Mouse (Mus musculus) brain, embryonic 14.5 days (tissue): ENCODE measurements around the gene Gstp3. TPM values are rescaled to one million over a fixed set of nuclear protein-coding genes. Genes with fewer than 3 reads are reported as not detected.
A peak's percentile ranks its signal among the peaks of the same experiment; 100 is the strongest.

Experiments used
- DNase-seq: peaks from one replicate; pipeline ENCODE4 v3.0.0-alpha.2; 2011; ENCODE audit warnings: low read depth
- CTCF ChIP-seq: fragments of 200-500 bp; IDR thresholded peaks from 2 replicates; pipeline ENCODE4 v1.5.1; 2012; ENCODE audit warnings: inconsistent platforms, mild to moderate bottlenecking, moderate library complexity, borderline replicate concordance; ENCODE audit not compliant: insufficient read depth, insufficient read length; ENCODE audit errors: extremely low read depth
- POLR2A ChIP-seq: fragments of 200-500 bp; IDR thresholded peaks from 2 replicates; pipeline ENCODE4 v1.6.1; 2012; ENCODE audit warnings: mild to moderate bottlenecking, inconsistent platforms, borderline replicate concordance; ENCODE audit not compliant: poor library complexity, insufficient read depth, insufficient read length, severe bottlenecking; ENCODE audit errors: extremely low read depth
- polyA plus RNA-seq: library from polyadenylated mRNA; depleted of rRNA; stranded (reverse); fragments of >200 nt; gene quantifications from 2 replicates; pipeline ENCODE4 v1.2.3, GENCODE M21; 2012; rRNA removed

Gstp3 gene
- not detected in 2 replicates for polyA plus RNA-seq

DNA sequence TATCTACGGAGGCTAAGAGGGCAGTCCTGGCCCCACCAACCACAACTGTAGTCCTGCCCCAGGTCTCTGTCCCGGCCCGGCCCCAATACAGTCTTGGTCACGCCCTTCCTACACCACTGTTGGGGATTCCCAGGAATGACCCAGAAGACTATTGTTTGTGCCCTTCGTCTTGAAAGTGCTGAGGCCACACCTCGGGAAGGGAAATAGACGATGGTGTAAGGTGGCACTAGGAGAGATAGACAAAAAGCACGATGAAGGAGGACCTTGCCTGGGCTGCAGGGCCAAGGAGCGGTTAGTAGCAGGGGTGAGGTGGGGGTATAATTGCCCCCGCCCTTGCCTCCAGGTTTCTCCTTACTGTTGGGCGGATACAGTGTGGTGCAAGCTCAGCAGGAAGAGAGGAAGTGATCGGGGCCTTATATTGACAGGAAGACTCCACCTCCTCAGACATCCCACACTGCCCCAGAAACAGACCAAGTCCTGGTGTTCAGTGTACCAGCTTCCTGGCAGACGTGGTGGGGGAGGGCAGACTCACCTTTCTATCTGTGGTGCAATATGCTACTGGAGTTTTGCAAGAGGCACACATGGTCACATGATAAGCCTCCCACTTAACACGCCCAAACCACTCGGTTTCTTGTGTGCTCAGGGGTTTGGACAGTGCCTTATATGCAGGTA lies at the start of gene Gstp3:
TSS of gene Gstp3 (minus strand) at position 501 of the 672 bp plus-strand sequence.
- DNase-seq = no peak
- TF ChIP-seq POLR2A (no peak), CTCF (no peak)

DNA sequence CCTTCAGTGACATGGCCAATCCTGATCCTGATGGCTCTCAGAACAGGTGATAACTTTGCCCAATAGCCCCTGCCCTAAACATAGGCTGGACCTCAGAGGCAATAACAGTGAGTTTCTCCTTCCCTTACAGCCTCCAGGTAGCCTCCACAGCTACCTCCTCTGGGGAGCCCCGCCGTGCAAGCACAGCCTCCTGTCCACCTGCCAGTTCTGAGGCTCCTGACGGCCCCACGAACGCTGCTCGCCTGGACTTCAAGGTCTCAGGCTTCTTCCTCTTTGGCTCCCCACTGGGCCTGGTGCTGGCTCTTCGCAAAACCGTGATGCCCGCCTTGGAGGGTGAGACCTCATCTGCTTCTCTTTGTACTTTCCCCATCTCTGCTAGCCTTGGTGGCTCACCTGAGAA lies 49.2 kb upstream of the Gstp3 start:
- DNase-seq = no peak
- no peak for TF ChIP-seq CTCF
- TF ChIP-seq POLR2A = no peak

DNA sequence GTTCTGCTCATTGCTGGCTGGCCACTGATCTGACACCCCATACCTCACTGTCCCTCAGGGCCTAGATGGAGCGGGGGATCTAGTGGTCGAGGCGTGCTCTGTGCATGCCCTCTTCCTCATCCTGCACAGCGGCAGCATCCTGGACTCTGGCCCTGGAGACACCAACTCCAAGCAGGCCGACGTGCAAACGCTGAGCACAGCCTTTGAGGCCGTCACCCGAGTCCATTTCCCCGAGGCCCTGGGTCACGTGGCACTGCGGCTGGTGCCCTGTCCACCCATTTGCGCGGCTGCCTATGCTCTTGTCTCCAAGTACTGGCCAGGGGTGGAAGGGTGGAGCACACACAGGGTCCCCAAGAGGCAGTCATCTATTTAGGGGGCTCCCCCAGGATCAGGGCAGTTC lies 47.3 kb upstream of the Gstp3 start:
- DNase-seq = no peak
- no peak for TF ChIP-seq CTCF
- no peak for TF ChIP-seq POLR2A

DNA sequence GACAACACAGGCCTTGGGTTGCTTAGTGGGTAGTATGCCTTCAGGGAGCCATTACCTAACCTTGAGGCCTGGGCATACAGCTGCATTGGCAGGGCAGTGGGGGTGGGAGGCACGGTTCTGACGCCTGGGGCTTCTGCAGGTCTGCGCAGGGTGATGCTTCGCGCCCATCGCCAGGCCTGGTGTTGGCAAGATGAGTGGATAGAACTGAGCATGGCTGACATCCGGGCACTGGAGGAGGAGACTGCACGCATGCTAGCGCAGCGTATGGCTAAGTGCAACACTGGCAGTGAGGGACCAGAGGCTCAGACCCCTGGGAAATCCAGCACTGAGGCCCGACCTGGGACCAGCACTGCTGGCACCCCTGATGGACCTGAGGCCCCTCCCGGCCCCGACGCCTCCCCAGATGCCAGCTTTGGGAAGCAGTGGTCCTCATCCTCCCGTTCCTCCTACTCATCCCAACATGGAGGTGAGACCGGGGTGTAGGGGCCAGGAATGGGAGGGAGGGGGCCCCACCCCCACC lies 45.4 kb upstream of the Gstp3 start:
- TF ChIP-seq CTCF (no peak), POLR2A (no peak)
- no peak for DNase-seq

DNA sequence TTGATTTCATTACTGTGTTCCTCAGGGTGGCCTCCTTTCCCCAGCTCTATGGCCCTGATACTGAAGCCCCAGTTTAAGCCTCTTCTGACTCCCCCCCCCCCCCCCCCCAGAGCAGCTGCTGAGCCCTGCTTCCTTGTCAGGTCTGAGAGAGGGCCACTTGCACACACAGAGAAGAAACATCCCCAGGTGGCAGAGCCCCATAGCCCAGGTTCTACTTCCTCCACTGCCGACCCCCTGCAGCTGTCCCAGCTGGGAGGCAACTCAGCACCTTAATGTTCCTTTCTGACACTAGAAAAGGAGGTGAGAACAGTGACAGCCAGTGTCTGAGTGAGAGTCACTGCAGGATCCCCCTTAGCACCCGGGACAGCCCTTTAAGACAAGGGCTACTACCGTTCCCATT lies 44.4 kb upstream of the Gstp3 start:
- DNase-seq = no peak
- TF ChIP-seq POLR2A = no peak
- TF ChIP-seq CTCF = no peak

DNA sequence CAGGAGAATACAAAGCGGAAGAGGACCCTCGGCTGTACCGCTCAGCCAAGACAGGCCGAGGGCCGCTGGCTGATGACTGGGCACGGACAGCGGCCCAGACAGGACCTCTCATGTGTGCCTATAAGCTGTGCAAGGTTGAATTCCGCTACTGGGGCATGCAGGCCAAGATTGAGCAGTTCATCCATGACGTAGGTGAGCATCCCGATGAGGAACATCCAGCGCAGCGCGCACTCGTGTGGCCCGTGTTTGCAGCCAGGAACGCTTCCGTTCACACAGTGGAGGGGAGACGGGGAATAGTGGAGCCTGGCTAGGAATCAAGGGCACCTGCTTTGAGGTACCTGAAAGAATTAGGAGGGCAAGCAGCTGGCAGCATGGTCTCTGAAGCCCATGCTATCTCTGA lies 43.9 kb upstream of the Gstp3 start:
- TF ChIP-seq POLR2A = no peak
- no peak for TF ChIP-seq CTCF
- no peak for DNase-seq

DNA sequence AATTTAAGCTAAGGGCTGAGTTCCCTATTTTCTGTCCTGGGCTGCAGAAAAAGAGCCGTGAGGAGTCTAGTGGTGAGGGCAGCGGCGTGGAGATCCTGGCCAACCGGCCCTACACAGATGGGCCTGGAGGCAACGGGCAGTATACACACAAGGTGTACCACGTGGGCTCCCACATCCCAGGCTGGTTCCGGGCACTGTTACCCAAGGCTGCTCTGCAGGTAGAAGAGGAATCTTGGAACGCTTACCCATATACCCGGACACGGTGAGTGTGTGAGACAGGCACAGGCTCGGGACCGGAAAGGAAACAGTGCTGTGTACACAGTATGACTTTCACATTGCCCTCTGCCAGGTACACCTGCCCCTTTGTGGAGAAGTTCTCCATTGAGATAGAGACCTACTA lies 43.3 kb upstream of the Gstp3 start:
- TF ChIP-seq POLR2A = no peak
- no peak for TF ChIP-seq CTCF

DNA sequence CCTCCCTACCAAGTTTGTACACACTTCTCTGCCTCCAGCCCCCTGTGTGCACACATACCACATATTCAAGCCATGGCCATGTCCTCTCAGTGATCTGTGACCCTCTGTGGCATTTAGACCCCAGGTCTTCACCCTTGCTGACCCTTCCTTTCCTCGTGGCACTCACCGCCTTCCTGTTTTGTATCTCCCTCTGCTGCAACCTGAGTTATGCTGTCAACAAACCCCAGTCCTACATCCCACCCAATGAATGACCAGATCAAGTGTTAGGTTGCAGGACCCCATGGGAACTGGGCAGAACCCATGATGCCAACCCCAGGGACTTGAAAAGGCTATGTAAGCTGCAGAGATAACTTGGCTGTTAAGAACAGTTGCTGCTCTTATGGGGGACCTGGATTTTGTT lies 42.7 kb upstream of the Gstp3 start:
- no peak for DNase-seq
- TF ChIP-seq POLR2A (no peak), CTCF (no peak)

More for the DNA sequence above, 43.3 kb upstream of the Gstp3 start:
- DNase-seq = no peak

DNA sequence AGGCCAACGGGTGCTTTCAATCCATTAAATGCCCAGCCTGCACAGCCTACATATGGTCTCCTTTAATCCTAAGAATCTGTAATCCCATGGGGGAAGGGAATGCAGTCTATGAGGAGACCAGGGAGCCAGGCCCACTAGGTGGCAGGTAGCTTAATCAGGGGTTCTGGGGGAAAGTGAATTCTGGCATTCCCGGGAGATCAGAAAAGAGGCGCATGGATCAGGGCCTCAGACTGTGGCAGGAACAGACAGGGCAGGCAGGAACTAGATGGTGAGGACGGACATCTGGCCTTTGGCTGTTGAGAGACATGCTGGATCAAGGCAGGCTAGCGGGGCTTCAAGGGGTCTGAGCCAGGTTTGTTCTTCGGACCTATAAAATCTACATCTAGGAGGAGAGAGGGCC lies 42.1 kb upstream of the Gstp3 start:
- DNase-seq = peak; percentile 37
- TF ChIP-seq CTCF (no peak; the same call in 1 of the 2 replicates), POLR2A (no peak)

DNA sequence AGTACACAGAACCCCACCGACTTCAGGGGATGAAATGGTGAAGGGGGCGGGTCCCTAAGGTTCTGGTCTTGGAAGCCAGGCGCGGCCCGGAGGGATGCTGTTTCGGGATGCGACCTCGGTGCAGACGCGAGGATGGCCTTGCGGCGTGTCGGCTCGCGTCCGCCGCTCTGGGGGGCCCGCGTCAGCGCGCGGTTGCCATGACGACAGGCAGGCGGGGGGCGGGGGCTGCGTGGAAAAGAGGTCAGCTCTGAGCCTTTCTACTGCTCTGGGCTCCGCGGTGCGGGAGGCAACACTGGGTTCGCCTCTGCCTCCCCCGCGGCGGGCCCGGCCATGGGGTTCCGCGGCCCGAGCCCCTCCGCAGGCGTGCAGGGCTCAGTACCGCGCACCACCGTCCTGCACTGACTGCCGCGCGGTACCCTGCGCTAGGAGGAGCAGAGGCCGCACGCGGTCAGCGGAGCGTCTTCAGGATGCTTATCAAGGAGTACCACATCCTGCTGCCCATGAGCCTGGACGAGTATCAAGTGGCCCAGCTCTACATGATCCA lies 41.4 kb upstream of the Gstp3 start:
- DNase-seq = peak; percentile 68
- TF ChIP-seq POLR2A = no peak
- no peak for TF ChIP-seq CTCF

DNA sequence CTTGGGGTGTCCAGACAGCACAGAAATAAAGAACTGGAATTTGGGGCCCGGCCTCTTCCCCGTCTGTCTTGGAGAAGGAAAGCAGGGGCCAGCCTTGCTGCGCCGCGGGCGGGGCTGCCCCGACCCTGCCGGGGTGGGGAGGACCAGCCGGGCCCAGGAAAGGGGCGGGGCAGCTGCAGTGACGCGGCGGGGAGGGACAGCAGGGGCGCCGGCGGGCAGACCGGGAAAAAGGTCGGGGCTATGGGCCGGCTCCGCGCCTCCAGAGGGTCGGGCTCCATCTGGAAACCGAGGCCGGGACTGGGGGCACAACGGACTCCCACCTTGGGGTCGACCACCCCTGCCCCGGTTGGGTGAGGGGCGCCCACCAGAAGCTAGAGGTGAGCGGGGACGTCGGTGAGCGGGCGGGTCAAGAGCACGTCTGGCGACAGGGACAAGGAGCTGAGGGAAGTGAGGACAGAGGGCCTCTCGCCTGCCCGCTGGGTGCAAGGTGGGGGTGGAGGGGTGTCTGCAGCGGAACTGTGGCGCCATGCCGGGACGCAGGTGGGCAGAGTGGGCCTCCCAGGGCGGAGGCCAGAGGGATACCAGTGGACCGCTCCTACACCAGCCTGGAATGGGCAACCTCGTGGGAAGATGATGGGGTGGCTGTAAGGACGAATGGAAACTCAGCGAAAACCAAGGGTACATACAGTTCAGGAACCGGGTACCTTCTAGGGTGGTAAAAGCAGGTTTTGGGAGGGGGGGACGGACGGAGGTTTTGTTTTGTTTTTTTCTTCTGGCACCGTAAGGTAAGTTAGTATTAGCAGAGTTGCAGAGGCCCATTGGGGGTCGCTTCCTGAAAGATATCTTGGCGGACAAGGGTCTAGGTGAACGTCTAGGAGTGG lies 40.7 kb upstream of the Gstp3 start, which contains the start of gene Pitpnm1:
TSS of gene Pitpnm1 (plus strand) at position 162 of the 881 bp plus-strand sequence.
- DNase-seq = peak; percentile 23

More for the DNA sequence above, 40.7 kb upstream of the Gstp3 start, which contains the start of gene Pitpnm1:
- no peak for TF ChIP-seq CTCF
- no peak for TF ChIP-seq POLR2A
